Mouse (Mus musculus) embryonic fibroblast, embryonic 13.5 days (primary cell): ENCODE results near the gene Tenm4. TPM values are rescaled to one million over a fixed set of nuclear protein-coding genes. Genes with fewer than 3 reads are reported as not detected.
A peak's percentile ranks its signal among the peaks of the same experiment; 100 is the strongest.

Experiments
- H3K27ac ChIP-seq: 2 replicates; pipeline ENCODE4 v1.5.1; 2012; ENCODE audit warnings: low read length, control low read depth, inconsistent platforms; ENCODE audit not compliant: insufficient read depth
- H3K4me1 ChIP-seq: 2 replicates; pipeline ENCODE4 v1.6.1; 2011; ENCODE audit warnings: low read length; ENCODE audit not compliant: control insufficient read depth, insufficient read depth
- H3K4me3 ChIP-seq: 2 replicates; pipeline ENCODE4 v1.5.1; 2011; ENCODE audit warnings: mild to moderate bottlenecking, control low read depth, low read length; ENCODE audit not compliant: insufficient read depth
- CTCF ChIP-seq: IDR thresholded peaks from 2 replicates; pipeline ENCODE4 v1.5.1; 2011; ENCODE audit warnings: mild to moderate bottlenecking, control low read depth, low read length, moderate library complexity, borderline replicate concordance; ENCODE audit not compliant: insufficient read depth
- POLR2A ChIP-seq: IDR thresholded peaks from 2 replicates; pipeline ENCODE4 v1.6.1; 2011; ENCODE audit warnings: low read depth, mild to moderate bottlenecking, control low read depth, low read length, moderate library complexity
- polyA plus RNA-seq: library from polyadenylated mRNA; stranded (reverse); fragments of >200 nt; gene quantifications from 2 replicates; pipeline ENCODE4 v1.2.4, GENCODE M21; 2011; ENCODE audit warnings: low read depth; ENCODE audit not compliant: missing spikeins, insufficient read length

Tenm4 gene
- polyA plus RNA-seq, 1 experiment = 17.3 TPM

- no peak overlapping the region for H3K4me3 ChIP-seq
- TF ChIP-seq POLR2A (no peak), CTCF (no peak)
- no peaks in the 10 kb centered on the region for H3K4me1 ChIP-seq
- H3K27ac ChIP-seq = no peak overlapping the region
Measured at GRCm38 (mm10) chr7:96844104-96844894, 673.3 kb downstream of the Tenm4 start.

GRCm38 (mm10) chr7:96852781-96853180 lies 681.7 kb downstream of the Tenm4 start:
- Histone ChIP-seq H3K27ac (no peak overlapping the region), H3K4me1 (no peaks in the 10 kb centered on the region), H3K4me3 (no peak overlapping the region)
- TF ChIP-seq CTCF = no peak
- TF ChIP-seq POLR2A = no peak

GRCm38 (mm10) chr7:96855867-96856406 lies 684.9 kb downstream of the Tenm4 start:
- peaks cover 3% of the 10 kb centered on the region; the same call in 1 of the 2 replicates for H3K4me1 ChIP-seq
- no peak overlapping the region for H3K4me3 ChIP-seq
- no peak overlapping the region for H3K27ac ChIP-seq
- TF ChIP-seq CTCF (no peak), POLR2A (no peak)

- Histone ChIP-seq H3K4me1 (peaks cover 3% of the 10 kb centered on the region; the same call in 1 of the 2 replicates), H3K27ac (no peak overlapping the region), H3K4me3 (no peak overlapping the region)
- no peak for TF ChIP-seq POLR2A
- TF ChIP-seq CTCF = no peak
Measured at GRCm38 (mm10) chr7:96856518-96856917, 685.5 kb downstream of the Tenm4 start.

- Histone ChIP-seq H3K4me1 (peaks cover 5% of the 10 kb centered on the region), H3K4me3 (no peak overlapping the region), H3K27ac (no peak overlapping the region)
- no peak for TF ChIP-seq POLR2A
- no peak for TF ChIP-seq CTCF
Measured at GRCm38 (mm10) chr7:96859077-96859476, 688.0 kb downstream of the Tenm4 start.

- Histone ChIP-seq H3K4me3 (no peak overlapping the region), H3K4me1 (peaks cover 5% of the 10 kb centered on the region), H3K27ac (no peak overlapping the region)
- TF ChIP-seq POLR2A (no peak), CTCF (no peak)
Measured at GRCm38 (mm10) chr7:96859684-96860083, 688.6 kb downstream of the Tenm4 start.

GRCm38 (mm10) chr7:96860650-96861049 lies 689.6 kb downstream of the Tenm4 start:
- Histone ChIP-seq H3K27ac (no peak overlapping the region), H3K4me1 (peaks cover 11% of the 10 kb centered on the region), H3K4me3 (no peak overlapping the region)
- no peak for TF ChIP-seq POLR2A
- no peak for TF ChIP-seq CTCF

- no peak overlapping the region for H3K4me3 ChIP-seq
- H3K4me1 ChIP-seq = peaks cover 11% of the 10 kb centered on the region
- TF ChIP-seq POLR2A (no peak), CTCF (no peak)
- H3K27ac ChIP-seq = peak overlapping the region; percentile 59
Measured at GRCm38 (mm10) chr7:96864894-96865722, 694.1 kb downstream of the Tenm4 start.

GRCm38 (mm10) chr7:96869079-96869810 lies 698.2 kb downstream of the Tenm4 start:
- TF ChIP-seq POLR2A (no peak), CTCF (no peak)
- Histone ChIP-seq H3K4me3 (no peak overlapping the region), H3K27ac (no peak overlapping the region), H3K4me1 (peaks cover 6% of the 10 kb centered on the region; the same call in 1 of the 2 replicates)
